Comparison of ENCODE assay signal across 17 mouse cellular contexts in genomic region chr10:25571319-25572240, GRCm38 (mm10). TPM values are rescaled to one million over a fixed set of nuclear protein-coding genes. Genes with fewer than 3 reads are reported as not detected.
A peak's percentile ranks its signal among the peaks of the same experiment; 100 is the strongest.
DNase-seq lines count a peak whose midpoint lies in the region; ATAC-seq and TF ChIP-seq lines count a peak whose summit lies in the region.
"Had no signal": no experiment of that assay in that cellular context is flagged by ENCODE, and none has a peak within 500 bp of the region (broad histone marks: within the 10 kb centered on the region; RNA-seq: fewer than 3 reads in every experiment).

No protein-coding gene starts in this region.

- DNase-seq in forebrain, embryonic 11.5 days (ENCODE audit: low spot score): no peak
- DNase-seq in forebrain, embryonic 10.5 days (ENCODE audit: extremely low spot score, low spot score): no peak
- DNase-seq in forebrain, embryonic 14.5 days (ENCODE audit: low spot score): peak; percentile 72
- DNase-seq in hindbrain, postnatal 0 days (ENCODE audit: low spot score): peak; percentile 33
- DNase-seq in lung, postnatal 0 days (ENCODE audit: low spot score): no peak
- no peak for DNase-seq in stomach, postnatal 0 days (ENCODE audit: low spot score)
- DNase-seq in natural killer cell, adult 2 months (ENCODE audit: low spot score in 2 of 2): no peak
- DNase-seq: cerebellum, adult 18-20 months; gastrocnemius, postnatal 25 days had no signal

- 0 out of 2 replicates have a peak overlapping the region, but pooled peaks have one; percentile 18 for H3K4me2 ChIP-seq in forebrain, embryonic 11.5 days (ENCODE audit: low read depth, low read length, severe bottlenecking)
- 0 out of 2 replicates have a peak overlapping the region, but pooled peaks have one; percentile 9 for H3K4me2 ChIP-seq in forebrain, embryonic 14.5 days (ENCODE audit: low read length)
- no peak overlapping the region for H3K4me2 ChIP-seq in hindbrain, postnatal 0 days (ENCODE audit: low read depth, low read length)
- no peak overlapping the region for H3K4me2 ChIP-seq in neural tube, embryonic 14.5 days (ENCODE audit: low read depth, low read length)
- H3K4me2 ChIP-seq in lung, postnatal 0 days (replicated peaks; ENCODE audit: low read depth, low read length): no peak overlapping the region
- H3K4me2 ChIP-seq in stomach, postnatal 0 days (replicated peaks; ENCODE audit: low read depth): no peak overlapping the region
- H3K4me2 ChIP-seq: heart, embryonic 12.5 days; limb, embryonic 15.5 days had no signal

- 0 out of 2 replicates have a peak, but pooled peaks cover 3% of the 10 kb centered on the region for H3K4me1 ChIP-seq in forebrain, embryonic 11.5 days (replicated peaks; ENCODE audit: control insufficient read depth, insufficient read depth, low read length)
- peaks cover 12% of the 10 kb centered on the region for H3K4me1 ChIP-seq in forebrain, embryonic 10.5 days
- no peaks in the 10 kb centered on the region for H3K4me1 ChIP-seq in forebrain, embryonic 14.5 days (ENCODE audit: control insufficient read depth, insufficient read depth, low read length)
- H3K4me1 ChIP-seq in hindbrain, postnatal 0 days (ENCODE audit: insufficient read depth, low read length): no peaks in the 10 kb centered on the region
- H3K4me1 ChIP-seq in neural tube, embryonic 14.5 days (ENCODE audit: control insufficient read depth, insufficient read depth, low read length): no peaks in the 10 kb centered on the region
- H3K4me1 ChIP-seq in lung, postnatal 0 days (ENCODE audit: insufficient read depth, low read depth, low read length): no peaks in the 10 kb centered on the region
- H3K4me1 ChIP-seq in stomach, postnatal 0 days (replicated peaks; ENCODE audit: control insufficient read depth, insufficient read depth): no peaks in the 10 kb centered on the region
- H3K4me1 ChIP-seq: heart, embryonic 12.5 days; limb, embryonic 15.5 days had no signal

- TF ChIP-seq CTCF in hindbrain, postnatal 0 days (IDR thresholded peaks at IDR 0.05; ENCODE audit: low read depth): no peak
- no peak for TF ChIP-seq CTCF in lung, postnatal 0 days (IDR thresholded peaks at IDR 0.05)
- no peak for TF ChIP-seq CTCF in stomach, postnatal 0 days (IDR thresholded peaks at IDR 0.05; ENCODE audit: low read depth)

- H3K9ac ChIP-seq in forebrain, embryonic 11.5 days (ENCODE audit: low read length): no peak overlapping the region
- H3K9ac ChIP-seq in forebrain, embryonic 14.5 days (ENCODE audit: low read length): no peak overlapping the region
- H3K9ac ChIP-seq in hindbrain, postnatal 0 days (replicated peaks; ENCODE audit: low read length): no peak overlapping the region
- no peak overlapping the region for H3K9ac ChIP-seq in neural tube, embryonic 14.5 days (replicated peaks; ENCODE audit: low read depth, low read length)
- no peak overlapping the region for H3K9ac ChIP-seq in lung, postnatal 0 days (replicated peaks; ENCODE audit: low read depth)
- no peak overlapping the region for H3K9ac ChIP-seq in stomach, postnatal 0 days (ENCODE audit: low read length)
- H3K9ac ChIP-seq: heart, embryonic 12.5 days; limb, embryonic 15.5 days had no signal

- H3K4me3 ChIP-seq in forebrain, embryonic 11.5 days (ENCODE audit: low read depth, low read length): no peak overlapping the region
- H3K4me3 ChIP-seq in forebrain, embryonic 10.5 days: no peak overlapping the region
- no peak overlapping the region for H3K4me3 ChIP-seq in forebrain, embryonic 14.5 days (ENCODE audit: low read depth, low read length)
- H3K4me3 ChIP-seq in hindbrain, postnatal 0 days (ENCODE audit: low read length): no peak overlapping the region
- H3K4me3 ChIP-seq in neural tube, embryonic 14.5 days (ENCODE audit: low read depth, low read length): no peak overlapping the region
- no peak overlapping the region for H3K4me3 ChIP-seq in lung, postnatal 0 days (ENCODE audit: low read depth, low read length)
- H3K4me3 ChIP-seq in stomach, postnatal 0 days (ENCODE audit: low read depth, low read length): no peak overlapping the region
- H3K4me3 ChIP-seq: heart, embryonic 12.5 days; limb, embryonic 15.5 days had no signal

- ATAC-seq in forebrain, embryonic 11.5 days (replicated peaks; ENCODE audit: low FRiP score): peak; percentile 69
- peak; percentile 91 for ATAC-seq in forebrain, embryonic 14.5 days
- no peak for ATAC-seq in hindbrain, postnatal 0 days
- ATAC-seq in neural tube, embryonic 14.5 days (ENCODE audit: low read depth): peak; percentile 61; the same call in 1 of the 2 replicates
- no peak for ATAC-seq in lung, postnatal 0 days
- no peak for ATAC-seq in stomach, postnatal 0 days (ENCODE audit: low FRiP score, low TSS enrichment)

- H3K36me3 ChIP-seq in forebrain, embryonic 11.5 days (ENCODE audit: control insufficient read depth, insufficient read depth, low read length): no peaks in the 10 kb centered on the region
- no peaks in the 10 kb centered on the region for H3K36me3 ChIP-seq in forebrain, embryonic 10.5 days (replicated peaks)
- no peaks in the 10 kb centered on the region for H3K36me3 ChIP-seq in forebrain, embryonic 14.5 days (ENCODE audit: control insufficient read depth, insufficient read depth, low read length)
- H3K36me3 ChIP-seq in hindbrain, postnatal 0 days (ENCODE audit: insufficient read depth, low read length): no peaks in the 10 kb centered on the region
- H3K36me3 ChIP-seq in neural tube, embryonic 14.5 days (ENCODE audit: control insufficient read depth, insufficient read depth, low read length): no peaks in the 10 kb centered on the region
- H3K36me3 ChIP-seq in lung, postnatal 0 days (ENCODE audit: insufficient read depth, low read length): no peaks in the 10 kb centered on the region
- H3K36me3 ChIP-seq in stomach, postnatal 0 days (ENCODE audit: control insufficient read depth, insufficient read depth, low read length): no peaks in the 10 kb centered on the region
- H3K36me3 ChIP-seq: G1E; heart, embryonic 12.5 days; limb, embryonic 15.5 days had no signal

- peak overlapping the region; percentile 15 for H3K27ac ChIP-seq in forebrain, embryonic 11.5 days (ENCODE audit: low read depth, low read length)
- no peak overlapping the region for H3K27ac ChIP-seq in forebrain, embryonic 10.5 days
- H3K27ac ChIP-seq in forebrain, embryonic 14.5 days (ENCODE audit: low read depth, low read length): no peak overlapping the region; the same call in 1 of the 2 replicates
- H3K27ac ChIP-seq in hindbrain, postnatal 0 days: no peak overlapping the region
- H3K27ac ChIP-seq in neural tube, embryonic 14.5 days (ENCODE audit: low read depth, low read length): no peak overlapping the region
- no peak overlapping the region for H3K27ac ChIP-seq in lung, postnatal 0 days (ENCODE audit: low read length)
- H3K27ac ChIP-seq in stomach, postnatal 0 days (replicated peaks): no peak overlapping the region
- H3K27ac ChIP-seq: limb, embryonic 15.5 days had no signal

- no peaks in the 10 kb centered on the region for H3K9me3 ChIP-seq in forebrain, embryonic 11.5 days (ENCODE audit: control insufficient read depth, low read length)
- no peaks in the 10 kb centered on the region for H3K9me3 ChIP-seq in forebrain, embryonic 10.5 days
- no peaks in the 10 kb centered on the region for H3K9me3 ChIP-seq in forebrain, embryonic 14.5 days (replicated peaks; ENCODE audit: control insufficient read depth, low read length)
- no peaks in the 10 kb centered on the region for H3K9me3 ChIP-seq in hindbrain, postnatal 0 days (ENCODE audit: low read length)
- no peaks in the 10 kb centered on the region for H3K9me3 ChIP-seq in neural tube, embryonic 14.5 days (ENCODE audit: control insufficient read depth, low read length)
- no peaks in the 10 kb centered on the region for H3K9me3 ChIP-seq in lung, postnatal 0 days (ENCODE audit: low read length)
- H3K9me3 ChIP-seq in stomach, postnatal 0 days (ENCODE audit: control insufficient read depth, low read length): no peaks in the 10 kb centered on the region
- H3K9me3 ChIP-seq: G1E; heart, embryonic 12.5 days; limb, embryonic 15.5 days had no signal

- WGBS in forebrain, embryonic 11.5 days: 33% methylated on average over 9 of the region's 9 CpGs
- WGBS in forebrain, embryonic 10.5 days: 48% methylated on average over 9 of the region's 9 CpGs
- WGBS in forebrain, embryonic 14.5 days: 24% methylated on average over 9 of the region's 9 CpGs
- WGBS in hindbrain, postnatal 0 days: 38% methylated on average over 9 of the region's 9 CpGs
- WGBS in neural tube, embryonic 14.5 days: 39% methylated on average over 9 of the region's 9 CpGs
- WGBS in lung, postnatal 0 days: 76% methylated on average over 9 of the region's 9 CpGs
- 65% methylated on average over 9 of the region's 9 CpGs for WGBS in stomach, postnatal 0 days

- TF ChIP-seq EP300 in lung, postnatal 0 days (IDR thresholded peaks at IDR 0.05): no peak
- TF ChIP-seq EP300 in stomach, postnatal 0 days (optimal IDR thresholded peaks at IDR 0.05): no peak

- no peaks in the 10 kb centered on the region for H3K27me3 ChIP-seq in forebrain, embryonic 11.5 days (ENCODE audit: control insufficient read depth, insufficient read depth, low read length)
- no peaks in the 10 kb centered on the region for H3K27me3 ChIP-seq in forebrain, embryonic 10.5 days (ENCODE audit: poor library complexity, severe bottlenecking)
- H3K27me3 ChIP-seq in forebrain, embryonic 14.5 days (replicated peaks; ENCODE audit: control insufficient read depth, insufficient read depth, low read length): no peaks in the 10 kb centered on the region
- H3K27me3 ChIP-seq in hindbrain, postnatal 0 days (ENCODE audit: insufficient read depth, low read length): no peaks in the 10 kb centered on the region
- no peaks in the 10 kb centered on the region for H3K27me3 ChIP-seq in neural tube, embryonic 14.5 days (ENCODE audit: control insufficient read depth, insufficient read depth, low read length)
- H3K27me3 ChIP-seq in lung, postnatal 0 days (replicated peaks; ENCODE audit: insufficient read depth, low read length): no peaks in the 10 kb centered on the region
- H3K27me3 ChIP-seq in stomach, postnatal 0 days (ENCODE audit: control insufficient read depth, insufficient read depth, low read length): no peaks in the 10 kb centered on the region
- H3K27me3 ChIP-seq: heart, embryonic 12.5 days; limb, embryonic 15.5 days had no signal

RNA-seq across cellular contexts. Expression of gene Smlr1, which starts 35.5 kb away (rescaled TPM):
- not detected in 2 replicates for polyA plus RNA-seq in forebrain, embryonic 11.5 days (2014; fragmentation: Nextera tagmentation; extraction: Ambion mirVana)
- polyA plus RNA-seq in forebrain, embryonic 10.5 days (2016; fragmentation: Nextera tagmentation; extraction: Ambion mirVana): not detected in 2 replicates
- not detected in 2 replicates for polyA plus RNA-seq in forebrain, embryonic 14.5 days (2014; fragmentation: Nextera tagmentation; extraction: Ambion mirVana)
- total RNA-seq in hindbrain, postnatal 0 days (2014; rRNA removed): not detected in 2 replicates
- polyA plus RNA-seq in hindbrain, postnatal 0 days (2015; fragmentation: Nextera tagmentation; extraction: Ambion mirVana): not detected in 2 replicates
- not detected in 2 replicates for polyA plus RNA-seq in neural tube, embryonic 14.5 days (2014; fragmentation: Nextera tagmentation; extraction: Ambion mirVana)
- polyA plus RNA-seq in lung, postnatal 0 days (2015; fragmentation: Nextera tagmentation; extraction: Ambion mirVana): not detected in 2 replicates
- polyA plus RNA-seq in stomach, postnatal 0 days (2015; fragmentation: Nextera tagmentation; extraction: Ambion mirVana): 0.18 and 0.24 TPM in 2 replicates
- total RNA-seq: gastrocnemius, postnatal 25 days; megakaryocyte-erythroid progenitor cell, adult 5-6 weeks had no signal
- polyA plus RNA-seq: cortical plate, adult 2 months; G1E; heart, embryonic 12.5 days; limb, embryonic 15.5 days; lung, embryonic 16.5 days; testis, adult 2 months had no signal

Comparison
In these comparisons a context has a peak if more than half of its experiments do, and no peak if none do; other contexts are left out.
1. DNase-seq: peak in forebrain, embryonic 14.5 days (single experiment) and hindbrain, postnatal 0 days (single experiment); none in forebrain, embryonic 11.5 days (single experiment), forebrain, embryonic 10.5 days (single experiment), lung, postnatal 0 days (single experiment), stomach, postnatal 0 days (single experiment) and natural killer cell, adult 2 months (0 of 2).
2. ATAC-seq: peak in forebrain, embryonic 11.5 days (single experiment), forebrain, embryonic 14.5 days (single experiment) and neural tube, embryonic 14.5 days (single experiment); none in hindbrain, postnatal 0 days (single experiment), lung, postnatal 0 days (single experiment) and stomach, postnatal 0 days (single experiment).
3. H3K4me2 ChIP-seq: peak in forebrain, embryonic 11.5 days (single experiment) and forebrain, embryonic 14.5 days (single experiment); none in hindbrain, postnatal 0 days (single experiment), neural tube, embryonic 14.5 days (single experiment), lung, postnatal 0 days (single experiment) and stomach, postnatal 0 days (single experiment).